Mouse (Mus musculus): ENCODE measurements around the gene Unc13c.

Unc13c gene

DNA sequence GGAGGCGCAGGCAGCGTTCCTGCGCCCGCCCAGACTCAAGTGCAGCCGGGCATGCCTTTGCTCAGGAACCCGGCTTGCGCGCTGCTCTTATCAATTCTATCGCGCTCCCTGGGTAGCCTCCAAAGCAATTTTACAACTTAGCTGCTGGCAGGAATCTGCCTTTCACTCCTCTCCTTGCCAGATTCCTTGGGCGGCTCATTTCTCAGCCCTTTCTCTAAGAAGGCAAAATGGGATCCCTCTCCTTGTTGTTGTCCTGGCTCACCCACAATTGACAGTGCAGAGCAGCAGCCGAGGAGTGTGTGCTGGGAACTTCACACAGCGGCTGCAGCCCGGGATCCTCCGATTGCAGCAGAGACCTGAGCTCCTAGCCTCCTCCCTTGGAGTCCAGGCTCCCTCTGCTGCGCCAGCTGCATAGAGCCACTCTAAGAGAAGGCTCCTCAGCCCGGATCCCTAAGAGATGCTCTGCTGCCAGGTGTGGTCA lies at the start of gene Unc13c:
TSS of gene Unc13c (minus strand) at position 326 of the 481 bp plus-strand sequence.
- peak; percentile 60 for DNase-seq

DNA sequence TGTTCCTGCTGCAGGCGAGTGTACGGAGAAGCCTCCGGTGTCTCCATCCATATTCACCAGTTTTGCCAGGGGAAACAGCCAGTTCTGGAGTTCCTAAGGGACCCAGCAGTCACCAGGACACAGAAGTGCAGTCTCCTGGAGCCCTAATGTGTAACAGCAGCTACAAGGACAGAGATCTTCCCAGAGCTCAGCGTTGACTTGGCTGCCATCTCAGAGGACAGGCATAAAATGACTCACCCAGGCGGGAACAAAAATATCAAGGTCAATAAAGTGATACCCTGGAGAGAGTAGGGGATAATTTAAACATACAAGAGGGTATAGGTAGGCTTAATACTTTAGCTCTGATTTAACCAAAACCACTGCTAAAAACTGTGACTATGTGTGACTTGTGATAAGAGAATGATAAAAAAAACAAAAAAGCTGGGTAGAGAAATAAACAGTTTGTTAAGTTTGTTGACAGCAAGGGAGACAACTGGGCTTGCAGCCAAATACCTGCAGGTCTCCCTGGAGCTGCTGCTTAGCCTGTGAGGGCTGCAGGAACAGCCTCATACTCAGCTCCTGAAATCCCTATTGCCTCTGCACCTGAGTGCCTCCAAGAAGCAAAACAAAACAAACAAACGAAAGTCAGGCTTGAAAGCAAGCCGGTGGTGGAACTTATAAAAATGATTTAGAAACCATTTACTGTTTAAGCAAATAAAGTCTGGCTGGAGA lies 39.4 kb upstream of the Unc13c start:
- peak; percentile 55 for DNase-seq

GRCm38 (mm10) chr9:74002388-74002990 lies 33.7 kb upstream of the Unc13c start:
- peak; percentile 30 for DNase-seq

DNA sequence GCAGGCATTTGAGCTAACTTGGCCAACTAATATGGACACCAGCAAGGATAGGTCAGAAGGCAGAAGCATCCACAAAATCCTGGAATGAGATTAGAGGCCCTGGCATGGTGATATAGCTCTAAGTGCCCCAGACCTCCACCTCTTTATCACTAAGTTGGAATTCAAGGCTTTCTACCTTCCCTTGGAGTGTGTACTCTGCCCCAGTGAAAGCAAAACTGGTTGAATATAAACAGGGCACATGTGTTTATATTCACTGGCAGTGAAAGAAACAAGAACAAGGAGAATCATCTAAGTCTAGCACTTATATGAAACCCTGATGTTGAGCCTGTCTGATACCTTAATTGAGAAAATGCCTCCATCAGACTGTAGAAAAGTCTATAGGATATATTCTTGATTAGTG lies 19.3 kb upstream of the Unc13c start:
- DNase-seq, result no peak

DNA sequence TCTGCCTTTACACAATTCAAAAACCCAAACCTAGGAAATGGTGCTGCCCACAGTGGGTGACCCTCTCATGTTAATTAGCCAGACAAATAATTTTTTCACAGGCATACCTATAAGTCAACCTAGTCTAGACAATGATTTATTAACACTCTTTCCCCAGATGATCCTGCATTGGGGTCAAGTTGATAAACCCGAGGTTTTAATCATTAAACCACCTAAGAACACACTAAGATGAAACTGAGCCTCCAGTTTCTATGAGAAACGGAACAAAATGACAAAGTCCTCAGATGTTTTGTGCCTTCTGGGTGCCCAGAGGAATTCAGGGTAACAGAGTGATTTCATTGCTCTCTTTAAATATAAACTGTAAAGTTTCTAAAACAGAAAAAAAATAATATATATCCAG lies 18.5 kb upstream of the Unc13c start:
- no peak for DNase-seq

DNA sequence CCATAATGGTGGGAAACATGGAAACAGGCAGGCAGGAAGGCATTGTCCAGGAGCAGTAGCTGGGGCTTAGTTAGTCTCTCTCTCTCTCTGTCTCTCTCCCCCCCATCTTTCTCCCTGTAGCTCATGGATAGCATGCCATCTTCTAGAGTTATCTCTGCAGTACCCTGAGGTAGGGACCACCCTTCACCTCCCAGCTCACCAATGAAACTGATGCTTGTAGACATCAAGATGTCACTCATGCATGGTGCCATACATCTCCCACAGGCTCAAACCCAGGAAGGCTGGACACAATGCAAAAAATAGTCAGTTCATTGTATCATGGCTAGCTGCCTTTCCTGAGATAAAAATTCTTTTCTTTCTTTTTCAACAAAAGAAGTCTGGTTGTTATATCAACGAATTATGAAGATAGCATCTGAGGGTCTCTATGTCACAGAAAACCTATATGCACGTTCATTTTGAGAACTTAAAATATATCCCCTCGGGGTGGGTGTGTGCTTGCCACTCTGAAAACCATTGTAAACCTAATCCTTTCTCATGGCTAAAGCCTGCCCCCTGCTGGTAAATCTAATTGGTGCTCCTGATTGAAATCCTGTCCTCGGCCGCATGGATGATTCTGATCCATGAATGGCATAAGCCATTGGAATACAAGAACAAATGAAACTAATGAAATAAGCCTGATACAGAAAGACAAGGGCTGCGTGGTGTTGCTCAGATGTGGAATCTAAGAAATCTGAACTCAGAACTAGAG lies 14.0 kb upstream of the Unc13c start:
- DNase-seq, result peak; percentile 86

DNA sequence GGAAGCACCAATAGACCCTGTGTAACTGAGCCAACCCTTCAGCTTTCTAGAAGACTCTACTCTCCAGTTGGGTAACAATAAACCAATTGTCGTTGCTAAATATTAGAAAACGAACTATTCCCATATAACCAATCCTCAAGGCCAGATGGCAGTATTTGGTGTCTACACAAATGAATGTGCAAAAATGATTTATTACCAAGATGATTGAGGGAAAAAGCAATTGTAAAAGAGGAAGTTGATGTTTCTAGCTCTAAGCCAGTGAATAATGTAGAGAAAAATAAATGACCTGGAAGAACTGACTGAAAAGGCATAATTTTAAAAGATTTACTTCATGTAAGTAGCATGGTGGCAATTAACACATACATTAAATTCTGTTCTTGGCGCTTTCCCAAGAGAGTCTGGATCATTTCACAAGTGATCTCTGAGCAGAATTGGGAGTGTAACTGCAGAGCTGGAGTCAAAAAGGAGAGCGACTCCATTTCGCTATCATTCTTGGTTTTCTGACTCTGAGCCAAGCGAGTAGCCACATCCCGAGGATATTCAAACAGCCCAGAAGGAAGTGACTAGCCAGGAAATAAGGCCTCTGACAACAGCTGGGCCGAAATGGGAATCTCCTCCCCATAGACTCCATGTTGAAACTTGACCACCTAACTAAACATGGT lies 3.7 kb upstream of the Unc13c start:
- DNase-seq, result no peak

GRCm38 (mm10) chr9:73970717-73971116 lies 2.0 kb upstream of the Unc13c start:
- DNase-seq, result no peak

GRCm38 (mm10) chr9:73965322-73965915 lies 3.3 kb downstream of the Unc13c start:
- no peak for DNase-seq

GRCm38 (mm10) chr9:73962471-73962870 lies 6.3 kb downstream of the Unc13c start:
- no peak for DNase-seq

DNA sequence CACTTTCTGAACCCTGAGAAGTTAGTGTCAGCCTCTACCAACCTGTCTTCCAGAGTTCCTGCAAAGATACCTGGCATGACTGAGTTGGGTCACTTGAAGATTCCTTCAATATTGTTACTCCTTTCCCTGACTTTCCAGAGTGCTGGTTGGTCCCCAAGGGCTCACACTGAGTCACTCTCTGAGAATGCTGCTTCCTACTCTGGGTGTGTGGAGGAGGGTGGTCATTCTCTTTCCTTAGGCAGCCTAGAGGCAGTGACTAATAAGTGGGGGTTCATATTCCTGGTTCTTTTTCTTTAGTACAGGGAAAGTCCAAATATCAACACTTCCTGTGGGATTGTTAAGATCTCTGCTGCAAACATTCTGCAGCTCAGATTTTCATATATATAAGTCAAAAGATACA lies 16.4 kb downstream of the Unc13c start:
- DNase-seq, result no peak

DNA sequence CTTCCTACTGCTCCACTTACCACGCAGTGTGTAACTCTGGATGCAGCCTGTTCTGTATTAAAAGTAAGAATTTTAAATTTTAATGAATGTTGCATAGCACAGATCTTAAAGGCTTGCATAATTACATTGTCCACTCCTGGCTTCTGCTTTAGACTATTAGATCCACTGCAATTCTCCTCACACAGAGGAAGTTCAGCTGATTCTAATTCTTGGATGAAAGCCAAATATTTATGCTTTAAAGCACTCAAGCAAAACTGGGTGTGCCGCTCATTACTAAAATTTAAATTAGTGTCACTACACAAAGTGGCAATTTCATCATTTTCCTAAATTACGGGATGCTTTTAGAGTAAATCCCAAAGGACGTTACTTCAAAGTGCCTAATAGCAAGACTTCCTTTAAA lies 17.2 kb downstream of the Unc13c start:
- no peak for DNase-seq

GRCm38 (mm10) chr9:73934844-73935243 lies 33.9 kb downstream of the Unc13c start:
- DNase-seq, result peak; percentile 27

- DNase-seq, result no peak
These were observed 36.8 kb downstream of the Unc13c start for GRCm38 (mm10) chr9:73931988-73932387.

DNA sequence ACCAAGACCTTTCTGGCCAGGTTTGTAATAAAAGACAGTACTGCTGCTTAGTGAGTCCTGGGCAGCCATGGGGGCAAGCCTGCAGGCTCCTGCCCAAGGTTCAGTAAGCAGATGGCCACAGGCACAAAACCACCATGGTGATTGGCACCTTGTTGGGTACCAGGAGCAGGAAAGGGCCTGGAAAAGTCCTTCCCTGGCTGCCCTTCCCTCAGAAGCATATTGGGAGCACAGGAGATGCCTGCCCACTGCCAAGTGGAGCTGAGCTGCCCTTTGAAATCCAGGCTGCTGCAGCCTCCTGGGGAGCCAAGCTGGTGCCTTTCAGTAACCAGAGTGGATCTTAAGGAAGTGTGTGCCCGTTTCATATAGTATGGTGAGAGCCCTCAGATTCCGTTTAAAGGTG lies 41.5 kb downstream of the Unc13c start:
- no peak for DNase-seq

- DNase-seq, result peak; percentile 21
These were observed 46.2 kb downstream of the Unc13c start for GRCm38 (mm10) chr9:73922449-73923115.

DNA sequence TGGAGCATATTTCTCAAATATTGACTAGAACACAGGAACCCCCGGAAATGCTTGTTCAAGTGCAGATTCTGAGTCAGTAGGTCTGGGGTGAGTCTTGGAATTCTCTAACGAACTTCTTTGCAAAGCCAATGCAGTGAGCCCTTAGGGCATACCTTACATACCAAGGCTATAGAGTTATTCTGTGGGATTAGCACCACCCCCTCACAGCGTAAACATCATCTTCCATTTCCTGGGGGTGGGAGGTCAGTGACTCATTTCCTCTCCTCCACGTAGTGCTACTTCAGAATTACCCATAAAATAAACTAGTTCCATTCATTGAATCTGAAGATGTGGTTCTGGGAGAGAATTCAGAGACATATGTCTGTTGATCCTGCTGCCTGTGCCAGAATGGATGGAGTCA lies 62.8 kb downstream of the Unc13c start:
- DNase-seq, result no peak

GRCm38 (mm10) chr9:73898516-73898915 lies 70.2 kb downstream of the Unc13c start:
- no peak for DNase-seq

- DNase-seq, result no peak
These were observed 72.6 kb downstream of the Unc13c start for GRCm38 (mm10) chr9:73896210-73896609.

- no peak for DNase-seq
These were observed 85.2 kb downstream of the Unc13c start for GRCm38 (mm10) chr9:73883587-73883986.

- DNase-seq, result no peak
These were observed 85.6 kb downstream of the Unc13c start for GRCm38 (mm10) chr9:73883143-73883542.

DNA sequence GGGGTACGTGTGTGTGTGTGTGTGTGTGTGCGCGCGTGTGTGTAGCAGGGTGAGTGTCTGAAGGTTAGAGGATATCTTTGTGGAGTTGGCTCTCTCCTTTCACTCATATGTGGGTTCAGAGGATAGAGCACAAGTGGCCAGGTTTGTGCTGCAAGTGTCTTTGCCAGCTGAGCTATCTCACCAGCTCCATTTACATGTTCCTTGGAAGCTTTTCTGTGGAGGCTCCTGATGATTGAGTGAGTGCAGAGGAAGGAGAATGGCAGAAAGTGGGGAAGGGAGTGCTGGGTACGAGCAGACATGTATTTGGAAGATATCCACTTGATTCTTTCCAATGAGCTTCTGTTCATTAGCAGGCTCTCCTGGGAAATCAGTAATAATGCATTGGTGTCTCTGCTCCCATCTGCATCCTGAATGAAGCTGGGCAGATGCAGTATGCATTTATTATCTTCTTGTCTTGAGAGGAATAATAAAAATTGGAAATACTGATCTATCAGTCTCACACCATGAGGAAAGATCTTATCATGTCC lies 86.3 kb downstream of the Unc13c start:
- DNase-seq, result no peak

Data from kidney, postnatal 10 days (tissue).